Mouse (Mus musculus): Measurements from ENCODE around the gene Fbp1. TPM values are rescaled to one million over a fixed set of nuclear protein-coding genes. Genes with fewer than 3 reads are reported as not detected.
"Not testable (repeated sequence)": the region's sequence is repeated elsewhere in the genome, so short reads cannot be mapped to it uniquely, and the experiment has no call there.

Fbp1 gene
- total RNA-seq, 1 experiment from 2014 or later, result 0.86 TPM

- ATAC-seq (replicated peaks; ENCODE audit: insufficient number of reproducible peaks, low FRiP score, low TSS enrichment, poor library complexity, severe bottlenecking), result no peak
These were observed 5.2 kb upstream of the Fbp1 start for GRCm38 (mm10) chr13:62893044-62893842.

- no peak for ATAC-seq (replicated peaks; ENCODE audit: insufficient number of reproducible peaks, low FRiP score, low TSS enrichment, poor library complexity, severe bottlenecking)
These were observed 1.2 kb upstream of the Fbp1 start for GRCm38 (mm10) chr13:62889311-62889710.

- no peak for ATAC-seq (replicated peaks; ENCODE audit: insufficient number of reproducible peaks, low FRiP score, low TSS enrichment, poor library complexity, severe bottlenecking)
These were observed 3.5 kb downstream of the Fbp1 start for GRCm38 (mm10) chr13:62884536-62884935.

- ATAC-seq (replicated peaks; ENCODE audit: insufficient number of reproducible peaks, low FRiP score, low TSS enrichment, poor library complexity, severe bottlenecking), result no peak
These were observed 4.2 kb downstream of the Fbp1 start for GRCm38 (mm10) chr13:62883925-62884324.

- no peak for ATAC-seq (replicated peaks; ENCODE audit: insufficient number of reproducible peaks, low FRiP score, low TSS enrichment, poor library complexity, severe bottlenecking)
These were observed 4.6 kb downstream of the Fbp1 start for GRCm38 (mm10) chr13:62883436-62883835.

GRCm38 (mm10) chr13:62882856-62883255 lies 5.2 kb downstream of the Fbp1 start:
- no peak for ATAC-seq (replicated peaks; ENCODE audit: insufficient number of reproducible peaks, low FRiP score, low TSS enrichment, poor library complexity, severe bottlenecking)

GRCm38 (mm10) chr13:62881336-62881735 lies 6.7 kb downstream of the Fbp1 start:
- ATAC-seq (replicated peaks; ENCODE audit: insufficient number of reproducible peaks, low FRiP score, low TSS enrichment, poor library complexity, severe bottlenecking), result no peak

- peak; percentile 66 for ATAC-seq (replicated peaks; ENCODE audit: insufficient number of reproducible peaks, low FRiP score, low TSS enrichment, poor library complexity, severe bottlenecking)
These were observed 8.1 kb downstream of the Fbp1 start for GRCm38 (mm10) chr13:62879831-62880615.

GRCm38 (mm10) chr13:62879411-62879810 lies 8.7 kb downstream of the Fbp1 start:
- no peak for ATAC-seq (replicated peaks; ENCODE audit: insufficient number of reproducible peaks, low FRiP score, low TSS enrichment, poor library complexity, severe bottlenecking)

- ATAC-seq (replicated peaks; ENCODE audit: insufficient number of reproducible peaks, low FRiP score, low TSS enrichment, poor library complexity, severe bottlenecking), result no peak
These were observed 10.8 kb downstream of the Fbp1 start for GRCm38 (mm10) chr13:62877247-62877646.

- ATAC-seq (replicated peaks; ENCODE audit: insufficient number of reproducible peaks, low FRiP score, low TSS enrichment, poor library complexity, severe bottlenecking), result no peak
These were observed 12.0 kb downstream of the Fbp1 start for GRCm38 (mm10) chr13:62876111-62876510.

GRCm38 (mm10) chr13:62872252-62872651 lies 15.8 kb downstream of the Fbp1 start:
- no peak for ATAC-seq (replicated peaks; ENCODE audit: insufficient number of reproducible peaks, low FRiP score, low TSS enrichment, poor library complexity, severe bottlenecking)

GRCm38 (mm10) chr13:62870605-62871004 lies 17.5 kb downstream of the Fbp1 start:
- ATAC-seq (replicated peaks; ENCODE audit: insufficient number of reproducible peaks, low FRiP score, low TSS enrichment, poor library complexity, severe bottlenecking), result no peak

GRCm38 (mm10) chr13:62866817-62867216 lies 21.3 kb downstream of the Fbp1 start:
- ATAC-seq (replicated peaks; ENCODE audit: insufficient number of reproducible peaks, low FRiP score, low TSS enrichment, poor library complexity, severe bottlenecking), result no peak

- ATAC-seq (replicated peaks; ENCODE audit: insufficient number of reproducible peaks, low FRiP score, low TSS enrichment, poor library complexity, severe bottlenecking), result no peak
These were observed 22.3 kb downstream of the Fbp1 start for GRCm38 (mm10) chr13:62865651-62866315.

- no peak for ATAC-seq (replicated peaks; ENCODE audit: insufficient number of reproducible peaks, low FRiP score, low TSS enrichment, poor library complexity, severe bottlenecking)
These were observed 24.3 kb downstream of the Fbp1 start for GRCm38 (mm10) chr13:62863771-62864170.

GRCm38 (mm10) chr13:62862875-62863274 lies 25.2 kb downstream of the Fbp1 start:
- ATAC-seq (replicated peaks; ENCODE audit: insufficient number of reproducible peaks, low FRiP score, low TSS enrichment, poor library complexity, severe bottlenecking), result no peak

GRCm38 (mm10) chr13:62860068-62860467 lies 28.0 kb downstream of the Fbp1 start:
- ATAC-seq (replicated peaks; ENCODE audit: insufficient number of reproducible peaks, low FRiP score, low TSS enrichment, poor library complexity, severe bottlenecking), result no peak

- ATAC-seq (replicated peaks; ENCODE audit: insufficient number of reproducible peaks, low FRiP score, low TSS enrichment, poor library complexity, severe bottlenecking), result not testable (repeated sequence)
These were observed 28.8 kb downstream of the Fbp1 start for GRCm38 (mm10) chr13:62859251-62859650.
